Mouse (Mus musculus) layer of hippocampus, postnatal 36 days (tissue): ENCODE results near the gene Emp2. TPM values are rescaled to one million over a fixed set of nuclear protein-coding genes. Genes with fewer than 3 reads are reported as not detected.

Experiments used
- microRNA-seq, 2 experiments: library from miRNA; unstranded; fragments of <30 nt; microRNA quantifications; one replicate each; pipeline ENCODE4 v1.2.0; 2021
- total RNA-seq, 2 experiments: library from RNA; stranded (reverse); gene quantifications; 2 replicates each; pipeline ENCODE4 v1.2.3; 2021

Emp2 gene
- total RNA-seq, 2 experiments from 2014 or later, result 16.5 to 17.8 TPM

Small RNA genes within 50 kb of the gene (microRNA-seq; reads per million reads assigned to microRNA genes)
- 0 reads per million in 2 experiments for gene Gm22932

Other genes starting within 250 kb of the Emp2 start
- not detected for gene Rpl39l, start 143.7 kb downstream of the Emp2 start, total RNA-seq
- gene Atf7ip2, start 121.3 kb downstream of the Emp2 start, total RNA-seq, result not detected
- gene Tekt5, start 81.5 kb upstream of the Emp2 start, total RNA-seq, result 1 to 10 TPM; 5.2 to 5.5 TPM
- gene Nubp1, start 98.0 kb upstream of the Emp2 start, total RNA-seq, result 10 to 100 TPM; 16.4 to 18.1 TPM
- gene Tvp23a, start 133.4 kb upstream of the Emp2 start, total RNA-seq, result 10 to 100 TPM; 23.4 to 26.2 TPM
- gene Ciita, start 166.1 kb upstream of the Emp2 start, total RNA-seq, result under 1 TPM in 1 of 2 experiments, not detected in 1; 0.10 TPM
- 10 to 100 TPM; 65.8 to 66.8 TPM for gene Dexi, start 229.1 kb upstream of the Emp2 start, total RNA-seq
- 100 to 1,000 TPM in 1 of 2 experiments, 10 to 100 TPM in 1; 97.8 to 103 TPM for gene Clec16a, start 231.4 kb upstream of the Emp2 start, total RNA-seq